Comparison of ENCODE assay signal across 7 mouse cellular contexts in the genomic region with DNA sequence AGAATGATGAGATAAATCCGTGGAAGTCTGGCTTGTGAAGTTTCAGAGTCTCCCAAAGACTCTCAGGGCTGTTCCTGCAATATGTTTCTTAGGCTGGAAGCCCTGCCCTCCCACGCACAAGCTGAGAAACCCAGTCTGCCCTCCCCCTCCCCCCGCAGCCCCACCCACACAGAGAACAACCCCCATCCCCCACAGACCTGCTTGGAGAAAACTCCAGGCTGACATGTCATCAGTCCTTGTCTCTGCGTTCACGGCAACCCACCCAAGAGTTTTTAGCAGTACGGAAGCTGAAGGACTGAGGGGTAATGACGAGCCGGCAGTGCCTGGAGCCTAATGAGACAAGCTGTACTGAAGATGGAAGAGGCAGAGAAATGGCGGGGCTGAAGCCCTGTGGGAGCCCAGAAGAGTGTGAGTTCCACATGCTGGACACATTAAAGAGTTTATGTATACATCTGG. TPM values are rescaled to one million over a fixed set of nuclear protein-coding genes. Genes with fewer than 3 reads are reported as not detected.
A peak's percentile ranks its signal among the peaks of the same experiment; 100 is the strongest.
DNase-seq lines count a peak whose midpoint lies in the region; ATAC-seq and TF ChIP-seq lines count a peak whose summit lies in the region.

No protein-coding gene starts in this region.

- no peak for ATAC-seq in midbrain, embryonic 15.5 days (replicated peaks)
- peak; percentile 60 for ATAC-seq in embryonic facial prominence, embryonic 14.5 days (ENCODE audit: low read depth)
- ATAC-seq in hindbrain, postnatal 0 days = no peak

- no peak overlapping the region for H3K27ac ChIP-seq in midbrain, embryonic 10.5 days (replicated peaks)
- H3K27ac ChIP-seq in midbrain, embryonic 15.5 days = no peak overlapping the region
- peak overlapping the region; percentile 82 for H3K27ac ChIP-seq in embryonic facial prominence, embryonic 14.5 days (replicated peaks; ENCODE audit: low read depth, low read length)
- H3K27ac ChIP-seq in hindbrain, postnatal 0 days = no peak overlapping the region

- no peak for TF ChIP-seq CTCF in hindbrain, postnatal 0 days (IDR thresholded peaks at IDR 0.05; ENCODE audit: low read depth)

- no peak overlapping the region for H3K4me3 ChIP-seq in midbrain, embryonic 10.5 days
- no peak overlapping the region for H3K4me3 ChIP-seq in midbrain, embryonic 15.5 days
- peak overlapping the region; percentile 33 for H3K4me3 ChIP-seq in embryonic facial prominence, embryonic 14.5 days (ENCODE audit: low read depth, low read length)
- H3K4me3 ChIP-seq in hindbrain, postnatal 0 days (ENCODE audit: low read length) = no peak overlapping the region

- H3K4me2 ChIP-seq in midbrain, embryonic 15.5 days = no peak overlapping the region
- peak overlapping the region; percentile 48 for H3K4me2 ChIP-seq in embryonic facial prominence, embryonic 14.5 days (ENCODE audit: low read depth, low read length)
- H3K4me2 ChIP-seq in hindbrain, postnatal 0 days (ENCODE audit: low read depth, low read length) = peak overlapping the region; percentile 22; the same call in 1 of the 2 replicates

- H3K4me1 ChIP-seq in midbrain, embryonic 10.5 days = no peaks in the 10 kb centered on the region
- no peaks in the 10 kb centered on the region for H3K4me1 ChIP-seq in midbrain, embryonic 15.5 days
- peaks cover 7% of the 10 kb centered on the region; the same call in 1 of the 2 replicates for H3K4me1 ChIP-seq in embryonic facial prominence, embryonic 14.5 days (ENCODE audit: control insufficient read depth, insufficient read depth, low read length)
- H3K4me1 ChIP-seq in hindbrain, postnatal 0 days (ENCODE audit: insufficient read depth, low read length) = no peaks in the 10 kb centered on the region

- 48% methylated on average over 9 of the region's 9 CpGs for WGBS in midbrain, embryonic 10.5 days
- WGBS in midbrain, embryonic 15.5 days = 42% methylated on average over 9 of the region's 9 CpGs
- WGBS in embryonic facial prominence, embryonic 14.5 days = 16% methylated on average over 9 of the region's 9 CpGs
- WGBS in hindbrain, postnatal 0 days = 28% methylated on average over 9 of the region's 9 CpGs

- no peaks in the 10 kb centered on the region for H3K36me3 ChIP-seq in midbrain, embryonic 10.5 days
- H3K36me3 ChIP-seq in midbrain, embryonic 15.5 days (replicated peaks) = no peaks in the 10 kb centered on the region
- H3K36me3 ChIP-seq in embryonic facial prominence, embryonic 14.5 days (ENCODE audit: control insufficient read depth, insufficient read depth, low read length) = no peaks in the 10 kb centered on the region
- H3K36me3 ChIP-seq in hindbrain, postnatal 0 days (ENCODE audit: insufficient read depth, low read length) = no peaks in the 10 kb centered on the region

- H3K9ac ChIP-seq in midbrain, embryonic 15.5 days = no peak overlapping the region
- peak overlapping the region; percentile 45 for H3K9ac ChIP-seq in embryonic facial prominence, embryonic 14.5 days (ENCODE audit: low read depth, low read length)
- H3K9ac ChIP-seq in hindbrain, postnatal 0 days (replicated peaks; ENCODE audit: low read length) = no peak overlapping the region

- peak; percentile 17 for DNase-seq in midbrain, embryonic 10.5 days (ENCODE audit: low spot score)
- DNase-seq in embryonic facial prominence, embryonic 14.5 days (ENCODE audit: low spot score) = peak; percentile 55
- no peak for DNase-seq in hindbrain, postnatal 0 days (ENCODE audit: low spot score)
- DNase-seq in lung, postnatal 14 days = peak; percentile 52
- no peak for DNase-seq in adrenal gland, postnatal 4 days (ENCODE audit: low spot score in 2 of 2)
- no peak for DNase-seq in urinary bladder, adult 18-20 months (ENCODE audit: low spot score in 2 of 2)

- no peaks in the 10 kb centered on the region for H3K9me3 ChIP-seq in midbrain, embryonic 10.5 days (replicated peaks)
- no peaks in the 10 kb centered on the region for H3K9me3 ChIP-seq in midbrain, embryonic 15.5 days
- no peaks in the 10 kb centered on the region for H3K9me3 ChIP-seq in embryonic facial prominence, embryonic 14.5 days (ENCODE audit: control insufficient read depth, low read length)
- no peaks in the 10 kb centered on the region for H3K9me3 ChIP-seq in hindbrain, postnatal 0 days (ENCODE audit: low read length)

- H3K27me3 ChIP-seq in midbrain, embryonic 10.5 days (ENCODE audit: low read depth, poor library complexity, severe bottlenecking) = no peaks in the 10 kb centered on the region
- H3K27me3 ChIP-seq in midbrain, embryonic 15.5 days (replicated peaks) = no peaks in the 10 kb centered on the region
- no peaks in the 10 kb centered on the region for H3K27me3 ChIP-seq in embryonic facial prominence, embryonic 14.5 days (replicated peaks; ENCODE audit: control insufficient read depth, insufficient read depth, low read length)
- H3K27me3 ChIP-seq in hindbrain, postnatal 0 days (ENCODE audit: insufficient read depth, low read length) = no peaks in the 10 kb centered on the region

RNA-seq across cellular contexts. Expression of a gene that starts 14.5 kb away (rescaled TPM):
- polyA plus RNA-seq in midbrain, embryonic 10.5 days (2016; fragmentation: Nextera tagmentation; extraction: Ambion mirVana) = 23.8 and 24.1 TPM in 2 replicates
- polyA plus RNA-seq in midbrain, embryonic 15.5 days (2015; fragmentation: Nextera tagmentation; extraction: Ambion mirVana) = 22.8 and 26.6 TPM in 2 replicates
- 18.4 and 19.6 TPM in 2 replicates for polyA plus RNA-seq in embryonic facial prominence, embryonic 14.5 days (2014; fragmentation: Nextera tagmentation; extraction: Ambion mirVana)
- 6.0 and 7.5 TPM in 2 replicates for total RNA-seq in hindbrain, postnatal 0 days (2014; rRNA removed)
- 12.4 and 12.9 TPM in 2 replicates for polyA plus RNA-seq in hindbrain, postnatal 0 days (2015; fragmentation: Nextera tagmentation; extraction: Ambion mirVana)
- total RNA-seq in adrenal gland, postnatal 4 days (2021) = 10 to 100 TPM; 20.8 to 22.4 TPM

RNA-seq across cellular contexts. Expression of a gene that starts 27.5 kb away (rescaled TPM):
- polyA plus RNA-seq in midbrain, embryonic 10.5 days (2016; fragmentation: Nextera tagmentation; extraction: Ambion mirVana) = 65.5 and 72.0 TPM in 2 replicates
- 49.4 and 50.9 TPM in 2 replicates for polyA plus RNA-seq in midbrain, embryonic 15.5 days (2015; fragmentation: Nextera tagmentation; extraction: Ambion mirVana)
- 50.3 and 56.7 TPM in 2 replicates for polyA plus RNA-seq in embryonic facial prominence, embryonic 14.5 days (2014; fragmentation: Nextera tagmentation; extraction: Ambion mirVana)
- 46.1 and 71.6 TPM in 2 replicates for total RNA-seq in hindbrain, postnatal 0 days (2014; rRNA removed)
- polyA plus RNA-seq in hindbrain, postnatal 0 days (2015; fragmentation: Nextera tagmentation; extraction: Ambion mirVana) = 41.6 and 44.7 TPM in 2 replicates
- total RNA-seq in adrenal gland, postnatal 4 days (2021) = 10 to 100 TPM; 41.0 to 45.0 TPM

RNA-seq across cellular contexts. Expression of a gene that starts 35.1 kb away (rescaled TPM):
- 363 and 389 TPM in 2 replicates for polyA plus RNA-seq in midbrain, embryonic 10.5 days (2016; fragmentation: Nextera tagmentation; extraction: Ambion mirVana)
- polyA plus RNA-seq in midbrain, embryonic 15.5 days (2015; fragmentation: Nextera tagmentation; extraction: Ambion mirVana) = 225 and 244 TPM in 2 replicates
- polyA plus RNA-seq in embryonic facial prominence, embryonic 14.5 days (2014; fragmentation: Nextera tagmentation; extraction: Ambion mirVana) = 371 and 387 TPM in 2 replicates
- total RNA-seq in hindbrain, postnatal 0 days (2014; rRNA removed) = 69.4 and 79.5 TPM in 2 replicates
- 318 and 325 TPM in 2 replicates for polyA plus RNA-seq in hindbrain, postnatal 0 days (2015; fragmentation: Nextera tagmentation; extraction: Ambion mirVana)
- 100 to 1,000 TPM; 184 to 189 TPM for total RNA-seq in adrenal gland, postnatal 4 days (2021)

RNA-seq across cellular contexts. Expression of a gene that starts 47.8 kb away (rescaled TPM):
- polyA plus RNA-seq in midbrain, embryonic 10.5 days (2016; fragmentation: Nextera tagmentation; extraction: Ambion mirVana) = 30.4 and 39.5 TPM in 2 replicates
- 33.2 and 33.3 TPM in 2 replicates for polyA plus RNA-seq in midbrain, embryonic 15.5 days (2015; fragmentation: Nextera tagmentation; extraction: Ambion mirVana)
- 11.0 and 12.4 TPM in 2 replicates for polyA plus RNA-seq in embryonic facial prominence, embryonic 14.5 days (2014; fragmentation: Nextera tagmentation; extraction: Ambion mirVana)
- total RNA-seq in hindbrain, postnatal 0 days (2014; rRNA removed) = 44.1 and 50.6 TPM in 2 replicates
- 11.0 and 11.3 TPM in 2 replicates for polyA plus RNA-seq in hindbrain, postnatal 0 days (2015; fragmentation: Nextera tagmentation; extraction: Ambion mirVana)
- 10 to 100 TPM; 35.8 to 37.6 TPM for total RNA-seq in adrenal gland, postnatal 4 days (2021)

Comparison
In these comparisons a context has a peak if more than half of its experiments do, and no peak if none do; other contexts are left out.
1. DNase-seq: peak in midbrain, embryonic 10.5 days (single experiment), embryonic facial prominence, embryonic 14.5 days (single experiment) and lung, postnatal 14 days (single experiment); none in hindbrain, postnatal 0 days (single experiment), adrenal gland, postnatal 4 days (0 of 2) and urinary bladder, adult 18-20 months (0 of 2).